Mouse (Mus musculus) heart, postnatal 10 days (tissue): ENCODE measurements at regions not wholly inside any gene's neighbourhood (a gene's known extent, or its start where the extent isn't known, plus 50 kb on each side); places are given as distances from the start of the nearest gene placed in this dataset.

Experiments used
- DNase-seq, 2 experiments: peaks; one replicate each; pipeline ENCODE4 v3.0.0; 2021
- intact Hi-C: fragments of 180-260 bp; cut with DNase I; formaldehyde crosslinking; loops from one replicate; pipeline ENCODE4 v1.15.1; 2025

DNA sequence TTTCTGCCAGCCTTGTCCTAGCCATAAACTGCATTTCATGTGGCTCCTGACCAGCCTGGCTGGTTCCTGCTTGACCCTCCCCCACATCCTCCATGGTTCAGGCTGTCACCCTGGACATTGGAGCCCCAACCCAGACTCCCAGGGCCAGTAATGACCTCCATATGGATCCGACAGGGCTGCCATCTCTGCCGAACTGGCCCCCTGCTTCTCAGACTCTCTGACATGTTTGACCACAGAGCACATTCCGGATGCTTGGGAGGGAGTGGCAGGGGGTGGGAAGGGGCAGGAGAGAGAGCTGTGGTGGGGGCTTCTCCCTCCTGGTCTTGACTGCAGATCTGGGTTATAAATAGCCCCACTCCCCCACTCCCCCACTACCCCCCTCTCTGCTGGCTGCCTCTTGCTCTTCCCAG is 59.0 kb upstream of the Actrt2 start:
- intact Hi-C loops, result no loop called here
- DNase-seq, result no peak

DNA sequence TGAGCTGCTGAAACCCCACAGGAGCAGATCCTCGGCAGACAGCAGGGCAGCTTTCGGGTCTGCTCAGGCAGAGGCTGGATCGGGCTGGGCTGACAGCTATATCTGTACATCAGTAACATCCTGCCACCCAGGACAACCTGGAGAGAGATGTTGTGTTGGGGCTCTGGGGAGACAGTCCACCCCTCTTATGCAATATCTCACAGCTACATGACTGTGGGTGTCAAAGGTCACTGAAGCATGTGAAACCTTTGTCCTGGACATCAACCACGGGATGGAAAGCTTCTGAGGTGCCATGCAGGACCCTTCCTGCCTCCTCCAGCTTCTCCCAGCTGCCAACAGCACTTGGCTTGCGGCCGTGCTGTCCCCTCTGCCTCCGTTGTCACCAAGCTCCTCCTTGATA is 60.3 kb upstream of the Actrt2 start:
- intact Hi-C loops, result no loop called here
- DNase-seq, result no peak

DNA sequence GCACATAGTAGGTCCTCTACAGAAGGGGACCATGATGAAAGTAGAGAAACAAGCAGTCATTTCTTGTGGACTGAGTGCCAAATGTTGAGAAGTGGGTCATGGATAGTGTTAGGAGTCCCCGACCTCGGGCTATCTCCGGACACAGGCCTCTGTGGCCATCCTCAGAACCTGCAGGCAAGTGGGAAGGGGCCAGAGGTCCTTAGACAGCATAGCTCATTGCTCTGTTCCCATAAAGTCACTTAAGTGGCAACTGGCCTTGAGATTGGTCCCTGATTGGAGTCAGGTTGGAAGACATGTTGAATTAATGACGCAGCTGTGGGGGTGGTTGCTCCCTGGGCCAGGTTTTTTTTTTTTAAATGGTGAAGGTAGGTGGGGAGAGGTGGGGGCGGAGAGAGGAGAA is 63.0 kb upstream of the Actrt2 start:
- intact Hi-C loops, result no loop called here
- no peak for DNase-seq

DNA sequence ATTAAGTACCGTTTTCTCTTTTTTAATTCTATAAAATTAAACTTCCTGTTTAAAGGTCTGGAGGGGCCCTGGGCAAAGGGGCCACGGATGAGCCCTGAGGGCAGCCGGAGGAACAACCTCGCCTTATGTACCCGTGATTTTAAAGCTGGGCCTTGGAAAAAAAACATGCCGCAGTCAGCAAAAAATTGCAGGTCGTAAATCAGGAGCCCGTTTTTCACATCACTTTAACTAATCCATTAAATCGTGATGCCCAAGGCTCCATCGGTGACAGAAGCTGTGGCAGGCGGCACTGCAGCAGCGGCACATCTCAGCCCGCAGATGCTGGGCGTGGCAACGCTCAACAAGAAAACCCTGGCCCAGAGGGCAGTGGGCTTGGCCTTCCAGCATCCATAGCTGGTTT is 63.7 kb upstream of the Actrt2 start:
- intact Hi-C loops, result no loop called here
- no peak for DNase-seq

DNA sequence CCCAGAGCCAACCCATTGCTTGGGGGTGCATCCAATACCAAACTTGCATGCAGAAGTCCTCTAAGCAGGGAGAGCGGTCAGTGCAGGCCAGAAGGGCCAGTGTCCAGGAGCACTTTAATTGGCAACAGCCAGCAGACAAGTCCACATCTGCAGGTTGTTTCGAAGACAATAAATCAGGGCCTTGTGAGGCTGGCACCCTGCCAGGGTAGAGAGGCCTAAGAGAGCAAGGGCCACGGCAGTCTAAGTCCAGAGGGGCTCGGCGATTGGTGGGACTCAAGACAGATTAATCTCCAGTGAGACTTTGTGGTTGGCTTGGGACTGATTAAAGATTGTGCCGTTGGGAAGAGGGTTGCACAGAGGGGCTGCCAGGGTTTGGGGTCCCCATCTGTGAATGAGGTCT is 68.4 kb upstream of the Actrt2 start:
- DNase-seq, result no peak
- intact Hi-C loops, result no loop called here

DNA sequence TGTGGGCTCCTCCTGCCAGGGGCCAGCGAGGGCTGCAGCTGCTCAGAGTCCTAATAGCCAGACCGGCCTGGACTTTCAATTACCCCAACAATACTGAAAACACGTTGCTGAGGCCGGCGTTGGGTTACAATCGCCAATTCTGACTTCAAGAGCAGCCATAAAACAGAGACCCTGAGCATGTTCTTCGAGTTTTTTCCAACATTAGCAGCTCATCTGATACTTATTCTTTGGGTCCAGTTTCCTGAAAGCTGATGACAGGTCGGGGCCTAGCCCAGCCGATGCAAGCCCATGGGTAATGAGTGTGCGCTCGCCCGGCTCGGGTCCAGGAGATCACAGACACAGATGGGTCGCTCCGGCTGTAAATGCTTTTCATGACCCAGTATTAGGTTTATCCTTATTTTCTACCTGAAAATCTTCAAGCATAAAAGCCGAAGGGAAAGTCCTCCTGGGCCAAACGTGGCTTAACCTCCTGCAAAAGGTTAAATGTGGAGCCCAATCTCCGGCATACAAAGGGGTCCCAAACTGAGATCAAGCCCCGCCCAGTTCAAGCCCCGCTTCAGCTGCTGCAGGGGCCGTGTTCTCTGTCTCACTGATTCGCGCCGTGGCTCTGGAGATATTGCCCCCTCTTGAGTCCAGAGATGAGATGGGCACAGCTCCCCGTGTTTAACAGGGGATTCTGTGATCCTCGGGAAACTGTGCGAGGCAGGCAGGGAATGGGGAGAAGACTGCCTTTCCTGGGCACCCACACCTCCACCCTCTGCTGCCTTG is 73.6 kb upstream of the Actrt2 start:
- intact Hi-C loops, result no loop called here
- no peak for DNase-seq

DNA sequence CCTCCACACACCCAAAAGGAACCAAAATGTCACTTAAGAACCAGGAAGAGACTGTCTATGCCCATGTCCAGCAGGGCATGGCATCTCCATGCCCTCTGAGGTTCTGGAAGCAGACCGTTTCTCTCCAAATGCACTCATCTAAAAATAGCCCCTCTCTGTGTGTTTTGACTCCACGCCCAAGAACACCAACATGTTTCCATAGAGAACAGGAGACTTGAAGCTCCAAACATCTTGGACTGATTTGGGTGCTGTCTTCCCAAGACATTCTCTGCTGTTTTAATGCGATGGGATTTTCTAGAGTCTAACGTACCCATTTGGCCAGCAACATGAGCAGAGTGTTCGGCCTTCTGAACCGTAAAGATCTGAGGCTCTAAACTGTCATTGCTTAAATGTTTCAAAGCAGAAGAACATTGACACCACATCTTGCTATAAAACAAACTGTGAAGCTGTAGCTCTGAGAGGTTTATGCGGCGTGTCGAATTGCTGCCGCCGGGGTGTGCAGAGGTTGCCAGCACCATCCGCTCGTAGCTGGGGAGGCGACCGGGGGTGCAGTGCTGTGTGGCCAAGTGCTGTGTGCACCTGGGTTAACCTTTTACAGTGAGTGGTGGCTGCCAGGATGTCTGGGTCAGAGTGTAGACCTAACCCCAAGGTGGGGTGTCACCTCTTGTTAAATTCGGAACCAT is 78.8 kb upstream of the Actrt2 start:
- DNase-seq, result peak; percentile 23 to 28
- intact Hi-C loops, result no loop called here

DNA sequence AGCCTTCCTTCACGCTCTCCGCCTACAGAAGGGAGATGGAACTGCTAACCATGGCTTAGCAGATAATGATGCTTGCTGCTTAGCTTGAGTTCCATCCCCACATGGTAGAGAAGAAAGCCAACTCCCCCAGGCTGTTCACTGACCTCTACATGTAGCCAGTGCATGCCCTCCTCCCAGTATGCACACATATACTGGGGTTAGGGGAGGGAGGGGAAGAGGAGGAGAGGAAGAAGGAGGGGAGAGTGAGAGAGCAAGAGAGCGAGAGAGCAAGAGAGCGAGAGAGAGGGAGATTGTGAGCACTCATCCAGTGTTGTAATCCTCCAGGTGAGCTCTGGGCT is 79.3 kb upstream of the Actrt2 start:
- intact Hi-C loops, result no loop called here

DNA sequence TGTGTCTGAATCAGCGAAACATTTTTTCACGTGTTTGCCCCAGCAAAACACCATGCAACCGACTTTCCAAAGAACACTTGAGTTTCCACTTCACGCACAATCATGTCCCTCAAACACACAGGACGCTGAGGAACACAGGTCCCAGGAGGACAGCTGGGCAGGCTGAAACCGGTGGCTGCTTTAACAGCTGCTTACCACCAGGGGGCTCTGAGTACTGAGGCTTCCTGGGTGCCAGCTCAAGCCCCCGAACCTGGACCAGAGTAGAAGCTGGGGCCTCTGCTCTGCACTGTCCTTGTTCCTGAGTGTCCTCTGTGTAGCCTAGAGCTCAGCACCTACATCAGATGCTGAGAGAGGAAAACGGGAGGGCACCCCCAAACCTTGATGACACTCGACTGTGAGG is 81.5 kb upstream of the Actrt2 start:
- DNase-seq, result peak; percentile 18 to 61
- intact Hi-C loops, result loop anchor here (2.0 kb wide), 1 partner anchor 76 kb away; no protein-coding TSS in a partner anchor

More for the DNA sequence above, 79.3 kb upstream of the Actrt2 start:
- no peak for DNase-seq

DNA sequence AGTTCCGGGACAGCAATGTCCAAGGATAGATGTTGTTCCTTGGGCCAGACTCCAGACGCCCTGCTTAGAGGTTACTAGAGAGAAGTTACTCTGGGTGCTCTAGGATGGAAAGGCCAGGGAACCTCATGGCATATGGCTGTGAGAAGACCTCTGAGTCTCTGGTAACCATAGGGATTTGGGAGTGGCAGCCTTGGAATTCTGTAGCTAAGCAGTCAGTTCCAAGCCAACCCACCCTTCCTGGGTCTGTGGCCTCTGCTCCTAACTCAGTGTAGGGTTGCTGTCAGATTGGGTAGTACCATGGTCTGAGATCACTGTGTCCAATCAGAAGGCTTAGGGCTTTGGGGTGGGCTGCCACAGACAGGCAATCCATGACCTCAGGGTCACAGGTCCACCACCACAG is 82.3 kb upstream of the Actrt2 start:
- no peak for DNase-seq
- intact Hi-C loops, result loop anchor here (2.0 kb wide), 1 partner anchor 75 kb away; no protein-coding TSS in a partner anchor

DNA sequence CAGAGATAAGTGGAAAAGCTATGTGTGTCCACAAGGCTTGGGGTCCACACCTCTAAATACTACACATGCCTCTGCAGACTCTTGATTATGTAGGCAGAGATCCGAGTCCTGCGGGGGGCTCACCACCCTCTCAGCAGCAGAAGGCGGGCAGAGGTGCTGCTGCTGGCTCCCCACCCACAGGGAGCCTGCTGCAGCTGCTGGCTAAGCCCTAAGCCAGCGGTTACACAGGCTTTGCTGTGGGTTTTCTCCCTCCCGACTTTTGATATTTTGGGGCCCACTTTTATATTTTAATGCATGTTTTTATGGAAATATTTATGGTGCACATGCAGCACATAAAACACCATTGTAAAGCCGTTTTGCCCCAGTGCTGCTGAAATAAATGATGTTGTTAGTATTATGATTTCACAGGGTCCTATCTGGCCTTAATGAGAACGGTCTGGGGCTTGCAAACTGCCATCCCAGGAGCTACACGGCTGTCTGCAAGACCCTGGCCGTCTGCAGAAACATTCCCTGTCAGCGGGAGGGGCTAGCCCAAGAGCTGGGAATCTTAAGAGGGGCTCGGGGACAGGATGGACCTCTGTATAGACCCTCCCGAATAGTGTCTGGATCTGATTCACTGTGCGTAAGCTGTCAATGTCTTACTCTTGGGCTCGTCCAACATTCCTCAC is 82.9 kb upstream of the Actrt2 start:
- DNase-seq, result no peak
- intact Hi-C loops, result no loop called here

DNA sequence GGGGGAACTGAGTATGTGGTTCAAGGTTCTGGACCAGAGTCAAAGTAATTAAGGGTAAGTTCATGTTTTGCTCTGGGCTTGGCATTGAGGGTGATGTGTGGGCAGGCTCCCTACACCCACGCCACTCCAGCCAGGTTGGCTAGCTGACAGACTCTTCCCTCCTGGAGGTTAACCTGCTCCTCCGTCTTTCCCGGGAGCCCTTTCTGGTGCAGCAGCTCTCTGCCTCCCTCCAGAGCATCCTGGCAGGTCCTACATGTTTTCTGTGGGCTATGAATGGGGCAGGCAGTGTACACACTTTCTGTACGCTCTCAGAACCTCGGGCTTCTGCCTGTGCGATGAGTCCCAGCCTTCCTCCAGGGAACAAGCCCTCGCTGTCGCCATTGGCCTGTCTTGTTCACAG is 82.8 kb upstream of the Ttc34 start:
- peak; percentile 27 to 52 for DNase-seq
- intact Hi-C loops, result no loop called here

DNA sequence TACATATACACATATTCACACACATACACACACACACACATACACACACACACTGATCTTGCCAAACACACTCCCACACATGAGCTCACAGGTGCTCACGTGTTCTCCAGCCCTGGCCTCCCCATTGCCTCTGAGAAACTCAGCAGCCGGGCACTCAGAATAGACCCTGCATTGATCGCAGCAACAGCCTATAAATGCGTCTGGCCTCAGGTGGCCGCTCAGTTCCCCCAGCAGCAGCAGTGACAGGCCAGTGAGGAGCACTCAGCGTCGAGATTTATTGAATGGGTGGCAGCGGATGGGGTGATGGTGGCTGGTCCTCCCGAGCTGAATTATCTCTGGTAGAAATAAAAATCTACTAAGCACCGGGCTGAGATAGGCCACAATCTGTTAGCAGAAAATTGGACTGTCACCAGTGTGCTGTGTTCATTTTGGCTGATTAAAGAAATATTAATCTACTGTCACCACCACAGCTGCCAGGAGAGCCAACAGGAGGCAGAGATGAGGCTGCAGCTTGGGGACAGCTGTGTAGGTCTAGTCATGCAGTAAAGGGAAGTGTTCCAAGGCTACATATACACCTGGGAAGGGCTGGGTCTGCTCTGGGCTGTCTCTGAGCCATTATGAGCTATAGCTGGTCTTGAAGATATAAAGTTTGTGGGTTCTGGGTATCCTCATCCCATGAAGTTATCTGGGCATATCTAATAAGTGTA is 80.4 kb upstream of the Ttc34 start:
- intact Hi-C loops, result no loop called here
- DNase-seq, result no peak

DNA sequence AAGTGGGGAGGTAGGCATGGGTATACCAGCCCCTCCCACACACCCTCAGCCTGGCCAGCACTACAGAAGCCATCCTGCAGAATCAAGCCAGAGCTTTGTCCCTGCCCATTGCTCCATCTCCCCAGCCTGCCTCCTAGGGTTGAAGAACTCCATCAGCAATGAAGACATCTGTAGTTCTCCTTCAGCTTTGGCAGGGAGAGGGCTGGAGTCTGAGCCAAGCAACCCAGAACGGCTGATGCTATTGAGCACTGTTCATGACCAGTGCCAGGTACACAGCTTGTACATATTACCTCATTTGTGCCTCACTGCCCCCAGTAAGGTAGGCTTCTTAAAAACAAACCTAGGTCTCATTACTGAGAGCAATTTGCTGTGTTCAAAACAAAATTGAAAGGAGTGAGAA is 77.4 kb upstream of the Ttc34 start:
- intact Hi-C loops, result no loop called here
- DNase-seq, result no peak

DNA sequence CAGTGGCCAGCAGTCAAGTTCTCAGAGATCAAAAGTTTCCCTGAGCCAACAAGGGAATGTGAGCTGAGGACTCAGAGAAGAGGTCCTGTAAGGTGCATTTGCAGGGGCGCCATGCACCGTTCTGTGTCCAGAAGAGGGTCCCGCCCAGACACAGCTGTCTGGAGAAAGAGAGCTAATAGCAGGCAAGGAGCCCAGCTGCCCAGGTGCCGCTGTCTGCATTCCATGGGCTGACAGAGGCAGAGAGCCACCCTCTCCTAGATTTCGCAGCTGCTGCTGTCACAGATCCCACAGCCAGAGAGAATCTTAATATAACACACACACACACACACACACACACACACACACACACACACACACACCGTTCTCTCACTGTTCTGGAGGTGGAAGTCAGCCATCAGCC is 73.0 kb upstream of the Ttc34 start:
- DNase-seq, result no peak
- intact Hi-C loops, result no loop called here

DNA sequence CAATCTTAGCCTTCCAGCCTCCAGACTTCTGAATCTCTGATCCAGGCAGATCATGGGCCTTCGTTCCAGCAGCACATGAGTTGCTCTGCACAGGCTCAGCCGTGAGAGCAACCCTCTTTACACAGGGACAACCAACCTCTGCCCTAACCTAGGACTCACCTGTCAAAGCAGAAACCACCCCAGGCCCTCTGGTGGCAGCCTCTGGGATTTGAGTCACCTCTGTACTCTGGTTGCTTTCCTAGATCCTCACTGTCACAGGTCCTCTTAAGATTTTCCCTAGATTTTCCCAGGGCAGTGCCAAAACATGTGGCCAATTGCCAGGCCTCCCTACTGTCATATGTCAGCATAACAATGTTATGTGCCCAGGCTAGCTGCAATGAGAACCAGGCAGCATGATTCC is 71.1 kb upstream of the Ttc34 start:
- peak in 1 of 2 experiments; percentile 39 for DNase-seq

DNA sequence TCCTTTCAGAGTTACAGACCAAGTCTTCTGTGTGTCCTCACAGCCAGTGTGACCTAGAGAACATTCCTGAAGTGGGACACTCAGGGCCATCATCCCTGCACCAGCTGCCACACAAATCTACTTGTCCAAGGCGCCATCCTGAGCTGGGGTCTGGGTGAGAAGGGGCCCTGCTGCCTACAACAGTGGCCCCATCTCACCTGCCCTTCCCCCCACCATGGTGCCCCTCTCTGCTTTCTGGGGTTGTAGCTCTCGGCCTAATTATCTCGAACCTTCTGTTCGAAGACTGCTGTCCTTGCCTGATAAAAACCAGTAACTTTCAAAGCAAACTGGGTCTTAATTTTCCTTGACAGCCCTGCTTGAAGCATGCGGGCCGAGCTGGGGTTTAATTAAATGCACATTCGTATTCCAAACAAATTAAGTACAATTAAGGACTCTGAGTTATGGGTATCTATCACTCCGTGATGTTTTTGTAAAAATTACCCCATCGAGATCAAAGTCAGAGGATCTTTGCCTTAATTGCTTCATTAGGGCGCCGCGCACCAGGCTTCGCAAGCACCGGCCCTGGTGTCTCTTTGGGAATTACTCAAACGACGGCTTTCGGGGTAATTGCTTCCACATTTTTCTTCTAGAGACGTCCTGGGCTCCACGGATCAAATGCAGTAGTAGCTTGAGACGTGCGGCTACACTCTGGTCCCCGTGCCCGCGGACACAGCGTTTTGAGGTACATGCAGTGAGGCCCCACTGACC is 65.8 kb upstream of the Ttc34 start:
- DNase-seq, result no peak
- intact Hi-C loops, result no loop called here

More for the DNA sequence above, 71.1 kb upstream of the Ttc34 start:
- intact Hi-C loops, result no loop called here

DNA sequence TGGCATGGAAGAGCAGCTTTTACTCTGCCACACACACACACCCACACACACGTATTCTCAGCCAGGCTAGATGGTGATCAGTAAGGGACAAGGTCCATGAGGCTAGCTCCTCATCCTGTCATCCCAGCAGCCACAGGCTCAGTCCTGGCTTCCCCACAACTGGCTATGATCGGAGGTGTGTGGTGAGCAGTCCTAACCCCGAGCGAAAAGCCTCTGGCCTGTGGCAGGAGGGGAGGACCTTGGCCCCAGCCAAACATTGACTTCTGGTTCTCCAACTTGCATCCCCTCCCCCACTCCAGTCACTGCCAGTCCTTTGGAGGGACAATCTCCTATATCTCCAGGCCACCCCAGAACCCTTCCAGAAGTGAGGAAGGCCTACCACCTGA is 65.2 kb upstream of the Ttc34 start:
- intact Hi-C loops, result no loop called here
- no peak for DNase-seq

DNA sequence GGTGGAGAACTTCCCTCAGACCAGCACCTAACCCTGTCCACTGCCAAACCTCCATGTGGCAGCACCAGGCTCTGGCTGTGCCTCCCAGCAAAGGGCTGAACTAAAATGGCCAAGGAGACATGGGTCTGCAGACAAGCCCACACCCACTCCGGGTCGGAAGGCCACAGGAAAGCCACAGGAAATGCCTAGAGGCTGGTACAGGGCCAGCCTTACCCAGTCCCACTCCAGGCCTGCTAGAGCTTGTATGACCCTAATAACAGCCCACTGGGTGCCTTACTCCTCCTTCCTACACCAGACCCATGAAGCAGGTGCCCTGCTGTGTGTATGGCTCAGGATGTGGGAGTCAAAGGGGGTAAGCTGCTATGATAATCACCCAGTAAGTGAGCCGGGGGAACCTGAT is 63.4 kb upstream of the Ttc34 start:
- intact Hi-C loops, result no loop called here
- DNase-seq, result no peak

DNA sequence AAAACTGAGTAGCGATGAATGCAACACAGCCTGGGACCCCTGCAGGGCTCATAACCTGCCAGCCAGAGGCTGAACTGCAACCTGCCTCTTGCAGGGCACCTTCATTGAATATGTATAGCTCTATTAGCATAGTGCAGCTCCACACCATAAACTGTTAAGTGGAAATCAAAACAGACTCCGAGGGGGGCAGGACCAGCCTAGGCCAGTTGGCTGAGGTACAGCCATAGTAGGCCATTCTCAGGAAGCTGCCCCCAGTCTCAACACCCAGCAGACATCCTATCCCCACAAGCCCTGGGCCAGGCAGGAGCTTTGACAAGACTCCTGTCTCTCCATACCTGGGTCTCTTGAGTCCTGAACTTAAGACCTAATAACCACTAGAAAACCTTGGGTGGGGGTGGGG is 62.9 kb upstream of the Ttc34 start:
- no peak for DNase-seq
- intact Hi-C loops, result no loop called here

DNA sequence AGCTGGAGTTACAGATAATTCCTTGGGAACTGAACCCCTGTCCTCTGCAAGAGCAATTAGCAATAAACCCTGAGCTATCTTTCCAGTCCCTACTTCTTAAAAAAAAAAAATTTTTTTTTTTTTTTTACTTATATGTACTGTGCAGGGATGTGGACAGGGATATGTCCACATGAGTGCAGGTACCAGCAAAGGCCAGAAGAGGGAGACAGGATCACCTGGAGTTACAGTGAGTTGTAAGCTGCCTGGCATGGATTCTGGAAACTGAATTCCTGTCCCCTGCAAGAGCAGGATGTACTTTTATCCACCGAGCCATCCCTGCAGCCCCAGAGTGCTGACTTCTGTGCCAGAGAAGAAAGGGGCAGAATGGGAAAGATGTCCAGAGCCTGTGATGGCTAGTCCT is 58.4 kb upstream of the Ttc34 start:
- intact Hi-C loops, result no loop called here
- no peak for DNase-seq
